ENCODE assay signal across 21 mouse cellular contexts in the genomic region with DNA sequence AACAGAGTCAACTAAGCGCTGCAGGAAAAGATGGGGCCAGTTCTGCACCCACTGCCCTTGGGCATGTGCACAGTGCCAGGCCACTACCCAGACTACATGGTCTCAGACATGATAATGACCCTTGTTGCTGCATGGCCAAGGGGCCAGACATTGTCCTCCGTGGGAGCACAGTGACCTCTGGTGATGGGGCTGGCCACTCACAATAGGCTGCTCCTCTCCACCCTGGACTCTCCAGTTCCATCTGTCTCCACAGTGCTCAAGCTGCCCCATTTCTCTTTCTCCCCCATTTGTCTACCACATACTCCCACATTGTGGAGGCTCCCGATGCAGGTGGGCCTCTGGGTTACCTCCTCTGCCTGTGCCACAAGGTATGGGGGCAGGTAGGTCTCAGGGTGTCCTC.
A peak's percentile ranks its signal among the peaks of the same experiment; 100 is the strongest.
DNase-seq lines count a peak whose midpoint lies in the region; ATAC-seq and TF ChIP-seq lines count a peak whose summit lies in the region.
"Had no signal": no experiment of that assay in that cellular context is flagged by ENCODE, and none has a peak within 500 bp of the region (broad histone marks: within the 10 kb centered on the region; RNA-seq: fewer than 3 reads in every experiment).

No protein-coding gene starts in this region.

- no peak overlapping the region for H3K27ac ChIP-seq in heart, embryonic 10.5 days
- H3K27ac ChIP-seq in heart, embryonic 11.5 days (ENCODE audit: low read depth, low read length): no peak overlapping the region
- H3K27ac ChIP-seq in liver, embryonic 11.5 days (ENCODE audit: low read depth, low read length): no peak overlapping the region
- no peak overlapping the region for H3K27ac ChIP-seq in testis, adult 2 months (ENCODE audit: control insufficient read depth, insufficient read depth, low read depth, low read length)
- no peak overlapping the region for H3K27ac ChIP-seq in hindbrain, embryonic 13.5 days
- H3K27ac ChIP-seq: hindbrain, embryonic 15.5 days; intestine, embryonic 15.5 days; limb, embryonic 10.5 days; midbrain, embryonic 12.5 days had no signal

- no peak for TF ChIP-seq POLR2A in testis, adult 2 months (IDR thresholded peaks at IDR 0.05; ENCODE audit: control insufficient read depth, low read depth, low read length)

- no peak overlapping the region for H3K4me3 ChIP-seq in heart, embryonic 10.5 days
- no peak overlapping the region for H3K4me3 ChIP-seq in heart, embryonic 11.5 days (ENCODE audit: low read depth, low read length)
- no peak overlapping the region for H3K4me3 ChIP-seq in liver, embryonic 11.5 days (ENCODE audit: low read depth, low read length)
- H3K4me3 ChIP-seq in testis, adult 2 months (ENCODE audit: control insufficient read depth, low read depth, low read length): no peak overlapping the region
- no peak overlapping the region for H3K4me3 ChIP-seq in hindbrain, embryonic 13.5 days
- H3K4me3 ChIP-seq: hindbrain, embryonic 15.5 days; intestine, embryonic 15.5 days; limb, embryonic 10.5 days; midbrain, embryonic 12.5 days; myocyte had no signal

- no peak overlapping the region for H3K9ac ChIP-seq in heart, embryonic 11.5 days (ENCODE audit: low read depth, low read length)
- no peak overlapping the region for H3K9ac ChIP-seq in liver, embryonic 11.5 days (ENCODE audit: low read depth, low read length)
- no peak overlapping the region for H3K9ac ChIP-seq in hindbrain, embryonic 13.5 days
- H3K9ac ChIP-seq: hindbrain, embryonic 15.5 days; intestine, embryonic 15.5 days; midbrain, embryonic 12.5 days had no signal

- peak; percentile 74 for DNase-seq in heart, embryonic 10.5 days (ENCODE audit: low spot score)
- peak; percentile 10 for DNase-seq in liver
- DNase-seq in liver, embryonic 11.5 days (ENCODE audit: low spot score): no peak
- DNase-seq in testis, postnatal 14 days (ENCODE audit: low spot score): no peak
- DNase-seq: adrenal gland, adult 2 months; B cell, adult 2 months; cerebellum, adult 2 months; cerebellum, postnatal 36 days; gastrocnemius, postnatal 10 days; heart, adult 18-20 months; heart, postnatal 14 days; right cerebral cortex, postnatal 14 days; spleen, adult 18-20 months had no signal

- H3K4me2 ChIP-seq in heart, embryonic 11.5 days: no peak overlapping the region
- H3K4me2 ChIP-seq in liver, embryonic 11.5 days: no peak overlapping the region
- no peak overlapping the region for H3K4me2 ChIP-seq in hindbrain, embryonic 13.5 days
- H3K4me2 ChIP-seq: hindbrain, embryonic 15.5 days; intestine, embryonic 15.5 days; midbrain, embryonic 12.5 days had no signal

- no peak for ATAC-seq in heart, embryonic 11.5 days (replicated peaks; ENCODE audit: insufficient number of reproducible peaks, low FRiP score, low TSS enrichment)
- ATAC-seq in liver, embryonic 11.5 days (replicated peaks; ENCODE audit: low FRiP score): no peak
- no peak for ATAC-seq in hindbrain, embryonic 13.5 days (ENCODE audit: low FRiP score)
- ATAC-seq: intestine, embryonic 15.5 days had no signal

- H3K36me3 ChIP-seq in heart, embryonic 10.5 days: no peaks in the 10 kb centered on the region
- H3K36me3 ChIP-seq in heart, embryonic 11.5 days (ENCODE audit: control insufficient read depth, insufficient read depth, low read length): no peaks in the 10 kb centered on the region
- no peaks in the 10 kb centered on the region for H3K36me3 ChIP-seq in liver, embryonic 11.5 days (ENCODE audit: control insufficient read depth, insufficient read depth, low read length)
- no peaks in the 10 kb centered on the region for H3K36me3 ChIP-seq in testis, adult 2 months (ENCODE audit: control insufficient read depth, insufficient read depth, low read length)
- no peaks in the 10 kb centered on the region for H3K36me3 ChIP-seq in hindbrain, embryonic 13.5 days
- H3K36me3 ChIP-seq: hindbrain, embryonic 15.5 days; intestine, embryonic 15.5 days; limb, embryonic 10.5 days; midbrain, embryonic 12.5 days had no signal

- no peaks in the 10 kb centered on the region for H3K9me3 ChIP-seq in heart, embryonic 10.5 days
- H3K9me3 ChIP-seq in heart, embryonic 11.5 days (replicated peaks; ENCODE audit: control insufficient read depth, low read length): no peaks in the 10 kb centered on the region
- no peaks in the 10 kb centered on the region for H3K9me3 ChIP-seq in liver, embryonic 11.5 days (ENCODE audit: control insufficient read depth, low read length)
- H3K9me3 ChIP-seq in hindbrain, embryonic 13.5 days: no peaks in the 10 kb centered on the region
- H3K9me3 ChIP-seq: hindbrain, embryonic 15.5 days; intestine, embryonic 15.5 days; limb, embryonic 10.5 days; midbrain, embryonic 12.5 days had no signal

- no peaks in the 10 kb centered on the region for H3K4me1 ChIP-seq in heart, embryonic 10.5 days
- no peaks in the 10 kb centered on the region for H3K4me1 ChIP-seq in heart, embryonic 11.5 days (ENCODE audit: control insufficient read depth, insufficient read depth, low read length)
- H3K4me1 ChIP-seq in liver, embryonic 11.5 days (replicated peaks; ENCODE audit: control insufficient read depth, insufficient read depth, low read length): no peaks in the 10 kb centered on the region
- no peaks in the 10 kb centered on the region for H3K4me1 ChIP-seq in testis, adult 2 months (ENCODE audit: control insufficient read depth, insufficient read depth, low read length)
- H3K4me1 ChIP-seq in hindbrain, embryonic 13.5 days (replicated peaks): no peaks in the 10 kb centered on the region
- H3K4me1 ChIP-seq: hindbrain, embryonic 15.5 days; intestine, embryonic 15.5 days; limb, embryonic 10.5 days; midbrain, embryonic 12.5 days had no signal

- H3K27me3 ChIP-seq in heart, embryonic 10.5 days (ENCODE audit: insufficient read depth, poor library complexity, severe bottlenecking): no peaks in the 10 kb centered on the region
- H3K27me3 ChIP-seq in heart, embryonic 11.5 days (ENCODE audit: control insufficient read depth, insufficient read depth, low read length): no peaks in the 10 kb centered on the region
- H3K27me3 ChIP-seq in liver, embryonic 11.5 days (replicated peaks; ENCODE audit: control insufficient read depth, insufficient read depth, low read length): no peaks in the 10 kb centered on the region
- H3K27me3 ChIP-seq in testis, adult 2 months (ENCODE audit: control insufficient read depth, insufficient read depth, low read length): no peaks in the 10 kb centered on the region
- H3K27me3 ChIP-seq in hindbrain, embryonic 13.5 days: no peaks in the 10 kb centered on the region
- H3K27me3 ChIP-seq: hindbrain, embryonic 15.5 days; intestine, embryonic 15.5 days; midbrain, embryonic 12.5 days had no signal

- WGBS in heart, embryonic 10.5 days: 73% methylated on average over 3 of the region's 3 CpGs
- WGBS in heart, embryonic 11.5 days (ENCODE audit: insufficient replicate concordance): 83% methylated on average over 3 of the region's 3 CpGs
- 89% methylated on average over 3 of the region's 3 CpGs for WGBS in liver, embryonic 11.5 days
- 84% methylated on average over 3 of the region's 3 CpGs for WGBS in hindbrain, embryonic 13.5 days

- peak; percentile 22; the same call in 1 of the 2 replicates for TF ChIP-seq CTCF in testis, adult 2 months (IDR thresholded peaks at IDR 0.05; ENCODE audit: control insufficient read depth, insufficient read depth, insufficient replicate concordance, low read depth, low read length)

Comparison
In these comparisons a context has a peak if more than half of its experiments do, and no peak if none do; other contexts are left out.
1. DNase-seq: peak in heart, embryonic 10.5 days (single experiment) and liver (single experiment); none in liver, embryonic 11.5 days (single experiment) and testis, postnatal 14 days (single experiment).